Comparison of ENCODE assay signal across 8 mouse cellular contexts in genomic region chr2:34370725-34371440, GRCm38 (mm10). TPM values are rescaled to one million over a fixed set of nuclear protein-coding genes. Genes with fewer than 3 reads are reported as not detected.
DNase-seq lines count a peak whose midpoint lies in the region; ATAC-seq and TF ChIP-seq lines count a peak whose summit lies in the region.

No protein-coding gene starts in this region.

- TF ChIP-seq POLR2A in limb, embryonic 14.5 days (IDR thresholded peaks at IDR 0.05; ENCODE audit: borderline replicate concordance, extremely low read depth, insufficient read depth, insufficient read length), result no peak
- no peak for TF ChIP-seq POLR2A in myocyte (IDR thresholded peaks at IDR 0.05; ENCODE audit: insufficient read length, low read depth)

- peaks cover 40% of the 10 kb centered on the region for H3K4me1 ChIP-seq in forebrain, embryonic 15.5 days
- peaks cover 19% of the 10 kb centered on the region for H3K4me1 ChIP-seq in hindbrain, embryonic 12.5 days
- peaks cover 12% of the 10 kb centered on the region for H3K4me1 ChIP-seq in limb, embryonic 14.5 days (ENCODE audit: control insufficient read depth, insufficient read depth, low read length)
- peaks cover 12% of the 10 kb centered on the region; the same call in 1 of the 2 replicates for H3K4me1 ChIP-seq in stomach, embryonic 15.5 days

- no peak for ATAC-seq in forebrain, embryonic 15.5 days (replicated peaks)
- no peak for ATAC-seq in hindbrain, embryonic 12.5 days (ENCODE audit: low FRiP score)
- no peak for ATAC-seq in limb, embryonic 14.5 days (ENCODE audit: low FRiP score, low read depth)
- no peak for ATAC-seq in stomach, embryonic 15.5 days (ENCODE audit: insufficient read depth, low FRiP score, low read depth)

- peaks cover 14% of the 10 kb centered on the region; the same call in 1 of the 2 replicates for H3K27me3 ChIP-seq in forebrain, embryonic 15.5 days
- no peaks in the 10 kb centered on the region for H3K27me3 ChIP-seq in hindbrain, embryonic 12.5 days
- H3K27me3 ChIP-seq in limb, embryonic 14.5 days (ENCODE audit: control insufficient read depth, insufficient read depth, low read length), result peaks cover 4% of the 10 kb centered on the region; the same call in 1 of the 2 replicates
- H3K27me3 ChIP-seq in myocyte (ENCODE audit: control insufficient read depth, insufficient read depth, insufficient read length), result no peaks in the 10 kb centered on the region
- H3K27me3 ChIP-seq in stomach, embryonic 15.5 days (replicated peaks), result no peaks in the 10 kb centered on the region

- no peaks in the 10 kb centered on the region for H3K9me3 ChIP-seq in forebrain, embryonic 15.5 days
- no peaks in the 10 kb centered on the region for H3K9me3 ChIP-seq in hindbrain, embryonic 12.5 days (replicated peaks)
- no peaks in the 10 kb centered on the region for H3K9me3 ChIP-seq in limb, embryonic 14.5 days (ENCODE audit: control insufficient read depth, low read length)
- H3K9me3 ChIP-seq in stomach, embryonic 15.5 days, result no peaks in the 10 kb centered on the region

- H3K4me3 ChIP-seq in forebrain, embryonic 15.5 days, result peak overlapping the region; percentile 66
- peak overlapping the region; percentile 97 for H3K4me3 ChIP-seq in hindbrain, embryonic 12.5 days
- peak overlapping the region; percentile 87 for H3K4me3 ChIP-seq in limb, embryonic 14.5 days (replicated peaks; ENCODE audit: low read length)
- H3K4me3 ChIP-seq in myocyte, result peak overlapping the region; percentile 48
- H3K4me3 ChIP-seq in stomach, embryonic 15.5 days (replicated peaks), result peak overlapping the region; percentile 90

- H3K36me3 ChIP-seq in forebrain, embryonic 15.5 days, result no peaks in the 10 kb centered on the region
- H3K36me3 ChIP-seq in hindbrain, embryonic 12.5 days, result no peaks in the 10 kb centered on the region
- H3K36me3 ChIP-seq in limb, embryonic 14.5 days (ENCODE audit: control insufficient read depth, insufficient read depth, low read length), result no peaks in the 10 kb centered on the region
- no peaks in the 10 kb centered on the region for H3K36me3 ChIP-seq in myocyte (ENCODE audit: control insufficient read depth, insufficient read depth)
- no peaks in the 10 kb centered on the region for H3K36me3 ChIP-seq in stomach, embryonic 15.5 days

- WGBS in forebrain, embryonic 15.5 days, result under 1% methylated on average over 42 of the region's 42 CpGs
- under 1% methylated on average over 42 of the region's 42 CpGs for WGBS in hindbrain, embryonic 12.5 days
- under 1% methylated on average over 40 of the region's 42 CpGs for WGBS in limb, embryonic 14.5 days
- 1% methylated on average over 42 of the region's 42 CpGs for WGBS in stomach, embryonic 15.5 days

- H3K9ac ChIP-seq in forebrain, embryonic 15.5 days (replicated peaks), result peak overlapping the region; percentile 66
- H3K9ac ChIP-seq in hindbrain, embryonic 12.5 days, result peak overlapping the region; percentile 100
- H3K9ac ChIP-seq in limb, embryonic 14.5 days (ENCODE audit: low read depth, low read length, severe bottlenecking), result peak overlapping the region; percentile 91
- H3K9ac ChIP-seq in stomach, embryonic 15.5 days, result peak overlapping the region; percentile 92

- peak overlapping the region; percentile 91 for H3K4me2 ChIP-seq in forebrain, embryonic 15.5 days (replicated peaks)
- peak overlapping the region; percentile 70 for H3K4me2 ChIP-seq in hindbrain, embryonic 12.5 days (replicated peaks)
- H3K4me2 ChIP-seq in limb, embryonic 14.5 days (replicated peaks; ENCODE audit: low read depth, low read length, severe bottlenecking), result peak overlapping the region; percentile 89
- H3K4me2 ChIP-seq in myocyte (ENCODE audit: low read depth), result peak overlapping the region; percentile 74
- H3K4me2 ChIP-seq in stomach, embryonic 15.5 days, result peak overlapping the region; percentile 95

- H3K79me2 ChIP-seq in myocyte (ENCODE audit: control insufficient read depth, insufficient read depth), result no peaks in the 10 kb centered on the region

- peak overlapping the region; percentile 91 for H3K27ac ChIP-seq in forebrain, embryonic 15.5 days (replicated peaks)
- H3K27ac ChIP-seq in hindbrain, embryonic 12.5 days, result peak overlapping the region; percentile 100
- peak overlapping the region; percentile 93; the same call in 1 of the 2 replicates for H3K27ac ChIP-seq in limb, embryonic 14.5 days (replicated peaks; ENCODE audit: low read depth, low read length)
- peak overlapping the region; percentile 98 for H3K27ac ChIP-seq in stomach, embryonic 15.5 days

- DNase-seq in Muller cell, postnatal 12 days (ENCODE audit: inconsistent ontology term), result peak; percentile 59
- peak; percentile 53 for DNase-seq in cerebellum, adult 11-12 months
- DNase-seq in limb, embryonic 14.5 days (ENCODE audit: low spot score), result peak; percentile 21
- DNase-seq in layer of hippocampus, postnatal 25 days (ENCODE audit: extremely low spot score in 1 of 2, low spot score in 1 of 2), result no peak

- H3ac ChIP-seq in myocyte (ENCODE audit: control insufficient read depth, insufficient read length), result peak overlapping the region; percentile 60

TF ChIP-seq in myocyte, 11 proteins besides CTCF, POLR2A, EP300 and RAD21:
- TF ChIP-seq MYOG (IDR thresholded peaks at IDR 0.05; ENCODE audit: control insufficient read depth in 1 of 3, insufficient read depth in 1 of 3, insufficient read length in 2 of 3, low read depth in 2 of 3) (no peak), SRF (IDR thresholded peaks at IDR 0.05; ENCODE audit: control insufficient read depth, insufficient read length, low read depth) (no peak), TCF12 (IDR thresholded peaks at IDR 0.05; ENCODE audit: insufficient read depth, poor library complexity, severe bottlenecking) (no peak), CEBPB (IDR thresholded peaks at IDR 0.05; ENCODE audit: insufficient read depth, poor library complexity, severe bottlenecking) (no peak), TCF3 (IDR thresholded peaks at IDR 0.05; ENCODE audit: insufficient read length, low read depth) (no peak), POLR2AphosphoS2 (IDR thresholded peaks at IDR 0.05; ENCODE audit: insufficient read length, low read depth) (no peak), USF1 (IDR thresholded peaks at IDR 0.05; ENCODE audit: low read depth) (no peak), REST (IDR thresholded peaks at IDR 0.05; ENCODE audit: insufficient read depth, insufficient read length) (no peak), E2F4 (IDR thresholded peaks at IDR 0.05; ENCODE audit: insufficient read depth) (no peak)
TF ChIP-seq in myocyte: peak in this region for 0.

RNA-seq across cellular contexts. Expression of gene Pbx3, which starts 2.1 kb away (rescaled TPM):
- 51.2 TPM in 2 replicates for polyA plus RNA-seq in forebrain, embryonic 15.5 days (2015; fragmentation: Nextera tagmentation; extraction: Ambion mirVana)
- 106 and 111 TPM in 2 replicates for polyA plus RNA-seq in hindbrain, embryonic 12.5 days (2016; fragmentation: Nextera tagmentation; extraction: Ambion mirVana)
- 30.7 and 34.7 TPM in 2 replicates for polyA plus RNA-seq in limb, embryonic 14.5 days (2012; rRNA removed)
- 25.0 and 26.7 TPM in 2 replicates for polyA plus RNA-seq in limb, embryonic 14.5 days (2014; fragmentation: Nextera tagmentation; extraction: Ambion mirVana)
- 6.1 TPM for polyA plus RNA-seq in myocyte (2012; fragmentation: generic; extraction: Trizol)
- polyA plus RNA-seq in stomach, embryonic 15.5 days (2015; fragmentation: Nextera tagmentation; extraction: Ambion mirVana), result 26.1 and 32.4 TPM in 2 replicates
- total RNA-seq in layer of hippocampus, postnatal 25 days (2021), result 1 to 10 TPM; 7.0 to 8.2 TPM

RNA-seq across cellular contexts. Expression of gene Mapkap1, which starts 35.7 kb away (rescaled TPM):
- polyA plus RNA-seq in forebrain, embryonic 15.5 days (2015; fragmentation: Nextera tagmentation; extraction: Ambion mirVana), result 107 and 110 TPM in 2 replicates
- polyA plus RNA-seq in hindbrain, embryonic 12.5 days (2016; fragmentation: Nextera tagmentation; extraction: Ambion mirVana), result 109 and 110 TPM in 2 replicates
- polyA plus RNA-seq in limb, embryonic 14.5 days (2012; rRNA removed), result 61.1 and 66.1 TPM in 2 replicates
- 98.9 and 110 TPM in 2 replicates for polyA plus RNA-seq in limb, embryonic 14.5 days (2014; fragmentation: Nextera tagmentation; extraction: Ambion mirVana)
- polyA plus RNA-seq in myocyte (2012; fragmentation: generic; extraction: Trizol), result 39.6 TPM
- polyA plus RNA-seq in stomach, embryonic 15.5 days (2015; fragmentation: Nextera tagmentation; extraction: Ambion mirVana), result 85.0 and 89.9 TPM in 2 replicates
- 10 to 100 TPM; 66.5 to 71.5 TPM for total RNA-seq in layer of hippocampus, postnatal 25 days (2021)

Comparison
In these comparisons a context has a peak if more than half of its experiments do, and no peak if none do; other contexts are left out.
1. DNase-seq: peak in Muller cell, postnatal 12 days (single experiment), cerebellum, adult 11-12 months (single experiment) and limb, embryonic 14.5 days (single experiment); none in layer of hippocampus, postnatal 25 days (0 of 2).
2. Peak in every context shown above with its lines, with median percentiles within 50 percentile points of each other: H3K27ac ChIP-seq, H3K4me2 ChIP-seq, H3K4me3 ChIP-seq and H3K9ac ChIP-seq.